Mouse (Mus musculus): ENCODE measurements at regions not wholly inside any gene's neighbourhood (a gene's known extent, or its start where the extent isn't known, plus 50 kb on each side); places are given as distances from the start of the nearest gene placed in this dataset.

DNA sequence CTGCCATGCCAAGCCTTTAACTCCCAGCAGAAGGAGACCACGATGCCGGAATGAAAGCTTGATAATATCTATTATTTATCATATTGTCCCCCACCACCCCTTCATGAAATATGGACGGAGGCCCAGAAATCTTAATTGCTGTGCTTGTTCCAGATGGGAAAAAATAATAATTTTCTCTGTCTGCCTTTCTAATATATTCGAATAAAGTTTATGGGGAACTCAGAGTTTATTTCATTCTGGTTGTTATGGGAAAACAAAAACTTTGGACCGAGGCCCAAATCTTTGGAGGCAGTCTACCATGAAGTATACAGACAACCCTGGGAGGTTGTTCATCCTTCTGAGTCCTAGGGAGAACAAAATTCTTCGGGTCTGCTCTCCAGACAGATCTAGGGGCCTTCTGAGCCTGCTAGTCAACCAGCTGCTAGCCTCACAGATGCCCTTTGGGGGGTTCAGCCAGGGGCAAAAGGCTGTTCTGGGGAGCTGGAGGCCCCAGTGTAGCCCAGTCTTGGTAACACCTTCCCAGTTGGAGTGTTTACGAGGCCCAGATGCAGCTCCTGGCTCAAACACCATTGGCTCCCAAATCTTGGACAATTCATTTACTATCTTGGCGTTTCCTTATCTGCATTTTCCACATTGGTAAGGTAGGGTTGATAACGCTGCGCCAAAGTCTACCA is 106.3 kb upstream of the Stx18 start:
- Histone ChIP-seq H3K27ac (no peak overlapping the region), H3K9me3 (replicated peaks) (no peaks in the 10 kb centered on the region), H3K4me3 (replicated peaks) (no peak overlapping the region), H3K9ac (no peak overlapping the region), H3K4me2 (no peak overlapping the region), H3K36me3 (no peaks in the 10 kb centered on the region), H3K4me1 (no peaks in the 10 kb centered on the region), H3K27me3 (no peaks in the 10 kb centered on the region)
- no peak for ATAC-seq (replicated peaks; ENCODE audit: low FRiP score)
- 59% methylated on average over 10 of the region's 10 CpGs for WGBS

GRCm38 (mm10) chr5:37920481-37920880 is 96.1 kb upstream of the Msx1 start:
- no peak overlapping the region for H3K27ac ChIP-seq
- H3K9me3 ChIP-seq (replicated peaks): no peaks in the 10 kb centered on the region
- H3K4me1 ChIP-seq: peaks cover 8% of the 10 kb centered on the region; the same call in 1 of the 2 replicates
- no peaks in the 10 kb centered on the region for H3K36me3 ChIP-seq
- H3K27me3 ChIP-seq: peaks cover 48% of the 10 kb centered on the region
- no peak for ATAC-seq (replicated peaks; ENCODE audit: low FRiP score)
- H3K4me2 ChIP-seq: no peak overlapping the region
- H3K9ac ChIP-seq: no peak overlapping the region
- WGBS: 30% methylated on average over 2 of the region's 2 CpGs
- H3K4me3 ChIP-seq (replicated peaks): no peak overlapping the region

DNA sequence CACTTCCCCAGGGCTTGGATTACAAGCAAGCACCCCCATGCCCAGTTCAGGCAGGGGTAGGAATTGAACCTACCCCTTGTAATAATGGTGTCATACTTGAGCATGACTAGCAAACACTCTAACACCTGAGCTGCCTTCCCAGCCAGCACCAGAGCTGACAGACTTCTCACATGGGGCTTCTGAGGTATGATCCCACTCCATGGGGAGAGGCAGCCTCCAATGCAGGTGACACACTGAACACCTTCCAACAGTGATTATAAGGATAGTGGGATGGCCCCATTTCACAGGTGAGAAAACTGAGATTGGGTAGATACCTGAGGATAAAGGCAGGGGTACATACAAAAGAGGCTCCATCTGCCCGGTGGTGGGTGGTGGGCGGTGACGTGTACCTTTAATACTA is 94.7 kb upstream of the Msx1 start:
- H3K4me1 ChIP-seq: peaks cover 8% of the 10 kb centered on the region; the same call in 1 of the 2 replicates
- H3K36me3 ChIP-seq: no peaks in the 10 kb centered on the region
- peaks cover 57% of the 10 kb centered on the region for H3K27me3 ChIP-seq
- no peak overlapping the region for H3K27ac ChIP-seq
- no peak overlapping the region for H3K4me3 ChIP-seq (replicated peaks)
- H3K9ac ChIP-seq: no peak overlapping the region
- WGBS: 77% methylated on average over 3 of the region's 3 CpGs
- ATAC-seq (replicated peaks; ENCODE audit: low FRiP score): no peak
- H3K9me3 ChIP-seq (replicated peaks): no peaks in the 10 kb centered on the region
- no peak overlapping the region for H3K4me2 ChIP-seq

DNA sequence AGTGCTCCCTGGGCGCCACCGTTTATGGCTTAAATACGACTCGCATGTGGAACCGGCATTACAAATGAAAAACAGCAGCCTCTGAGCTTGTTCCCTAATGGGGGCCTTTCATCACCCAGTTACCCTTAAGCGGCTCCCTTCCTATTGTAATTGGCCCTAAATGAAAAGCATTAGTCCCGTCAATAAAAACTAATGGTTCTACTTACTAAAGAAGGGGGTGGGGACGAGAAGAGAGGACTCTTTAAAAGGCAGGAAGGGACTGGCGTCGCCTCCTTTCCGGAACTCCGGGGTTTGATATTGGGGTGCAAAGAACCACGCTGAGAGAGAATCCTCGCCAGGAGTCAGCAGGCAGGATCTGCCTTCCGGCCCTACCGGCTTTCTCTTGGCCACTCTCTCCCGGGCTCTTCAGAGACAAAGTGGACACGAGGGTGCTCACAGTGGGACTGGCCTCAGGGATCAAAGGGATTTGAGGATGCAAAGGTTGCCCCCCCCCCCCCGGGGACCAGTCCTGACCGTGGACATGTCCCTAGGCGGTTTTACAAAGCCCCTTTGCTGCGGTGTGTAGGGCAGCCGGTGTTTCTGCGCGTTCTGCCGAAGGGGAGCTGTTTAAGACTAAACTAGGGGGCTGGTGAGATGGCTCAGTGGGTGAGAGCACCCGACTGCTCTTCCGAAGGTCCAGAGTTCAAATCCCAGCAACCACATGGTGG is 93.8 kb upstream of the Msx1 start:
- no peaks in the 10 kb centered on the region for H3K36me3 ChIP-seq
- H3K4me3 ChIP-seq (replicated peaks): peak overlapping the region; percentile 12; the same call in 1 of the 2 replicates
- H3K27ac ChIP-seq: no peak overlapping the region
- 0 out of 2 replicates have a peak, but pooled peaks have one; percentile 6 for ATAC-seq (replicated peaks; ENCODE audit: low FRiP score)
- H3K27me3 ChIP-seq: peaks cover 57% of the 10 kb centered on the region
- 2% methylated on average over 28 of the region's 28 CpGs for WGBS
- peaks cover 8% of the 10 kb centered on the region; the same call in 1 of the 2 replicates for H3K4me1 ChIP-seq
- no peaks in the 10 kb centered on the region for H3K9me3 ChIP-seq (replicated peaks)
- H3K9ac ChIP-seq: no peak overlapping the region
- H3K4me2 ChIP-seq: peak overlapping the region; percentile 47

- Histone ChIP-seq H3K27ac (no peak overlapping the region), H3K4me3 (replicated peaks) (no peak overlapping the region), H3K27me3 (peaks cover 57% of the 10 kb centered on the region), H3K9ac (no peak overlapping the region), H3K36me3 (no peaks in the 10 kb centered on the region), H3K4me1 (peaks cover 8% of the 10 kb centered on the region; the same call in 1 of the 2 replicates), H3K4me2 (no peak overlapping the region), H3K9me3 (replicated peaks) (no peaks in the 10 kb centered on the region)
- no peak for ATAC-seq (replicated peaks; ENCODE audit: low FRiP score)
- 4% methylated on average over 5 of the region's 5 CpGs for WGBS
Observed at GRCm38 (mm10) chr5:37917161-37917560, 92.8 kb upstream of the Msx1 start.

- Histone ChIP-seq H3K4me1 (peaks cover 11% of the 10 kb centered on the region), H3K9me3 (replicated peaks) (no peaks in the 10 kb centered on the region; the same call in 1 of the 2 replicates), H3K36me3 (no peaks in the 10 kb centered on the region), H3K9ac (no peak overlapping the region), H3K27ac (no peak overlapping the region), H3K27me3 (peaks cover 64% of the 10 kb centered on the region), H3K4me2 (no peak overlapping the region), H3K4me3 (replicated peaks) (no peak overlapping the region)
- ATAC-seq (replicated peaks; ENCODE audit: low FRiP score): no peak
- WGBS: 43% methylated on average over 5 of the region's 5 CpGs
Observed at GRCm38 (mm10) chr5:37904683-37905352, 80.4 kb upstream of the Msx1 start.

GRCm38 (mm10) chr5:37903861-37904260 is 79.5 kb upstream of the Msx1 start:
- no peak overlapping the region for H3K27ac ChIP-seq
- H3K27me3 ChIP-seq: peaks cover 73% of the 10 kb centered on the region
- H3K9me3 ChIP-seq (replicated peaks): no peaks in the 10 kb centered on the region
- peaks cover 11% of the 10 kb centered on the region for H3K4me1 ChIP-seq
- 66% methylated on average over 3 of the region's 3 CpGs for WGBS
- no peak overlapping the region for H3K4me3 ChIP-seq (replicated peaks)
- H3K4me2 ChIP-seq: no peak overlapping the region
- H3K36me3 ChIP-seq: no peaks in the 10 kb centered on the region
- ATAC-seq (replicated peaks; ENCODE audit: low FRiP score): no peak
- no peak overlapping the region for H3K9ac ChIP-seq

DNA sequence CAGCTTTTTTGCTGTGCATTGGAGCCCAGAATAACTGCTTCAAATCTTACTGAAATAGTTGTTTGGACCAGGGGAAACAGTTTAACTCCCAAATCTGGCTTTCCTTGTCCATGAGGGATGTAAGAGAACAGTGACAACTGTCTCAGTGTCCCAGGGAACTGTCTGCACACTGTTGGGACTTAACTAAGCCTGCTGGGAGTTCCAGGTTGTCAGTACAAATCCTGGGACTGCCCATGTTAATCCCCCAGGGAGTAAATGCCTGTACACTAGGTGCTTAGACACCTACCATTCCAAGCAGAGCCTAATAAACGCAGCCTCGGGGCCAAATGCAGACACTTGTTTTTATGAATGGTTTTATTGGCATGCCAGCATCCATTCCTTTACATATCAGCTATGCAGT is 78.4 kb upstream of the Msx1 start:
- no peak overlapping the region for H3K4me2 ChIP-seq
- no peaks in the 10 kb centered on the region for H3K36me3 ChIP-seq
- H3K27ac ChIP-seq: no peak overlapping the region
- no peak for ATAC-seq (replicated peaks; ENCODE audit: low FRiP score)
- peaks cover 11% of the 10 kb centered on the region for H3K4me1 ChIP-seq
- H3K4me3 ChIP-seq (replicated peaks): no peak overlapping the region
- no peaks in the 10 kb centered on the region for H3K9me3 ChIP-seq (replicated peaks)
- no peak overlapping the region for H3K9ac ChIP-seq
- H3K27me3 ChIP-seq: peaks cover 83% of the 10 kb centered on the region
- 35% methylated on average over 2 of the region's 2 CpGs for WGBS

GRCm38 (mm10) chr5:37901861-37902291 is 77.5 kb upstream of the Msx1 start:
- Histone ChIP-seq H3K36me3 (no peaks in the 10 kb centered on the region), H3K9me3 (replicated peaks) (no peaks in the 10 kb centered on the region), H3K4me1 (peaks cover 11% of the 10 kb centered on the region), H3K4me3 (replicated peaks) (peak overlapping the region; percentile 24), H3K4me2 (peak overlapping the region; percentile 52), H3K27ac (no peak overlapping the region), H3K27me3 (peaks cover 91% of the 10 kb centered on the region), H3K9ac (no peak overlapping the region)
- no peak; the same call in 1 of the 2 replicates for ATAC-seq (replicated peaks; ENCODE audit: low FRiP score)
- 2% methylated on average over 16 of the region's 16 CpGs for WGBS

GRCm38 (mm10) chr5:37898041-37898615 is 73.7 kb upstream of the Msx1 start:
- WGBS: 58% methylated on average over 12 of the region's 12 CpGs
- peaks cover 40% of the 10 kb centered on the region for H3K4me1 ChIP-seq
- H3K4me3 ChIP-seq (replicated peaks): no peak overlapping the region
- no peak overlapping the region for H3K4me2 ChIP-seq
- peaks cover 95% of the 10 kb centered on the region for H3K27me3 ChIP-seq
- no peaks in the 10 kb centered on the region for H3K36me3 ChIP-seq
- H3K9me3 ChIP-seq (replicated peaks): no peaks in the 10 kb centered on the region
- no peak for ATAC-seq (replicated peaks; ENCODE audit: low FRiP score)
- no peak overlapping the region for H3K27ac ChIP-seq
- H3K9ac ChIP-seq: no peak overlapping the region

- WGBS: 74% methylated on average over 6 of the region's 6 CpGs
- Histone ChIP-seq H3K9ac (no peak overlapping the region), H3K4me2 (no peak overlapping the region), H3K27ac (no peak overlapping the region), H3K9me3 (replicated peaks) (no peaks in the 10 kb centered on the region), H3K4me3 (replicated peaks) (no peak overlapping the region), H3K27me3 (peaks cover 95% of the 10 kb centered on the region), H3K4me1 (peaks cover 43% of the 10 kb centered on the region), H3K36me3 (no peaks in the 10 kb centered on the region)
- ATAC-seq (replicated peaks; ENCODE audit: low FRiP score): no peak
Observed at GRCm38 (mm10) chr5:37897501-37897900, 73.1 kb upstream of the Msx1 start.
